Mouse (Mus musculus) MEL (cell line): Measurements from ENCODE around the gene Sh3bgrl.

Experiments
- CHD1 ChIP-seq: IDR thresholded peaks from 2 replicates; pipeline ENCODE4 v1.6.1; 2012; ENCODE audit warnings: low read depth, mild to moderate bottlenecking, inconsistent platforms, low read length, improper control_type of control experiment
- CTCF ChIP-seq, 3 experiments: IDR thresholded peaks in 2 of 3; conservative IDR thresholded peaks in 1 of 3; 2 replicates each; pipeline ENCODE4 v1.5.1; 2011 to 2012; ENCODE audit warnings: low read length in 3 of 3, low read depth in 2 of 3, mild to moderate bottlenecking in 2 of 3, improper control_type of control experiment in 1 of 3, inconsistent platforms in 1 of 3, mixed read lengths in 1 of 3, moderate library complexity in 1 of 3; ENCODE audit not compliant: control insufficient read depth in 1 of 3, insufficient read depth in 1 of 3, poor library complexity in 1 of 3, severe bottlenecking in 1 of 3
- EP300 ChIP-seq, 2 experiments: IDR thresholded peaks; 2 replicates each; pipeline ENCODE4 v1.6.1; 2011; ENCODE audit warnings: improper control_type of control experiment in 2 of 2, low read length in 2 of 2, low read depth in 1 of 2, mild to moderate bottlenecking in 1 of 2
- GATA1 ChIP-seq: IDR thresholded peaks from 2 replicates; pipeline ENCODE4 v1.6.1; 2011; ENCODE audit warnings: low read depth, low read length, improper control_type of control experiment
- HCFC1 ChIP-seq: IDR thresholded peaks from 2 replicates; pipeline ENCODE4 v1.6.1; 2012; ENCODE audit warnings: low read depth, mild to moderate bottlenecking, inconsistent platforms, low read length, improper control_type of control experiment, moderate library complexity
- MAFK ChIP-seq: IDR thresholded peaks from 2 replicates; pipeline ENCODE4 v1.6.1; 2011; ENCODE audit warnings: low read depth, mild to moderate bottlenecking, low read length, improper control_type of control experiment, borderline replicate concordance
- MAX ChIP-seq: IDR thresholded peaks from 2 replicates; pipeline ENCODE4 v1.6.1; 2011; ENCODE audit warnings: low read length, improper control_type of control experiment
- MXI1 ChIP-seq: IDR thresholded peaks from 2 replicates; pipeline ENCODE4 v1.6.1; 2011; ENCODE audit warnings: mild to moderate bottlenecking, low read depth, low read length, improper control_type of control experiment
- NELFE ChIP-seq: IDR thresholded peaks from 2 replicates; pipeline ENCODE4 v1.6.1; 2011; ENCODE audit warnings: low read depth, low read length, improper control_type of control experiment
- POLR2A ChIP-seq, 2 experiments: IDR thresholded peaks; 2 replicates each; pipeline ENCODE4 v1.6.1; 2011 to 2012; ENCODE audit warnings: low read length in 2 of 2, mild to moderate bottlenecking in 2 of 2, control low read depth in 1 of 2, improper control_type of control experiment in 1 of 2, low read depth in 1 of 2, moderate library complexity in 1 of 2; ENCODE audit not compliant: control insufficient read depth in 1 of 2, insufficient read depth in 1 of 2, poor library complexity in 1 of 2
- POLR2AphosphoS2 ChIP-seq: IDR thresholded peaks from 2 replicates; pipeline ENCODE4 v1.6.1; 2011; ENCODE audit warnings: low read length, improper control_type of control experiment
- TAL1 ChIP-seq: IDR thresholded peaks from 2 replicates; pipeline ENCODE4 v1.6.1; 2012; ENCODE audit warnings: mild to moderate bottlenecking, inconsistent platforms, low read length, moderate library complexity, mixed read lengths
- ZC3H11A ChIP-seq: IDR thresholded peaks from 2 replicates; pipeline ENCODE4 v1.6.1; 2012; ENCODE audit warnings: low read depth, mild to moderate bottlenecking, inconsistent platforms, low read length, improper control_type of control experiment

DNA sequence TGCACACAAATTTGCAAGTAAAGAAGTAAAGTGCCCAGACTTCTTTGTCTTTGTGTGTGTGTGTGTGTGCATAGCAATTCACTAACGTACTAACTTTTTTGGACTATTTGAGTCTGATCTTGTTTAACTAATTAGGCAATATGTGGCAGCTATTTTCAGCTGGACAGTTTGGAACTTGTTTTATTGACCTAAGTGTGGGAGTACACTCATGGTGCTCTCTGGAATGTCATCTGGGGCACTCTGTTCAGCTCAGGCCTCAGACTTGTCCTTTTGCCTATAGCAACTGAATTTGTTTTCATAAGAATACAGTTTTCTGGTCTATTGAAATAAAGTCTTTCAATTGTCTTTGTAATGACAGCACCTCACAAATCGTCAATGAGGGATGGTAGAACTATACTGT is 42.1 kb downstream of the Sh3bgrl start:
- TF ChIP-seq POLR2A (IDR thresholded peaks at IDR 0.05; ENCODE audit: control insufficient read depth in 1 of 2, insufficient read depth in 1 of 2, low read depth in 1 of 2, low read length in 2 of 2, poor library complexity in 1 of 2), result no peak
- no peak for TF ChIP-seq TAL1
- no peak for TF ChIP-seq MXI1
- no peak for TF ChIP-seq CTCF (IDR thresholded peaks at IDR 0.05 in 2 of 3, conservative IDR thresholded peaks at IDR 0.05 in 1 of 3; ENCODE audit: control insufficient read depth in 1 of 3, insufficient read depth in 1 of 3, low read depth in 2 of 3, low read length in 3 of 3, poor library complexity in 1 of 3, severe bottlenecking in 1 of 3)
- TF ChIP-seq CHD1, result no peak
- no peak for TF ChIP-seq HCFC1
- no peak for TF ChIP-seq ZC3H11A
- no peak for TF ChIP-seq MAFK
- TF ChIP-seq NELFE, result no peak
- TF ChIP-seq EP300 (IDR thresholded peaks at IDR 0.05; ENCODE audit: low read depth in 1 of 2, low read length in 2 of 2), result no peak
- no peak for TF ChIP-seq MAX
- TF ChIP-seq POLR2AphosphoS2, result no peak
- no peak for TF ChIP-seq GATA1
